Mouse (Mus musculus) yolk sac, embryonic 10.5 days (tissue): Measurements from ENCODE around the gene Creb3.
"Not testable (repeated sequence)": the region's sequence is repeated elsewhere in the genome, so short reads cannot be mapped to it uniquely, and the experiment has no call there.

Experiments
- DNase-seq: peaks from one replicate; pipeline ENCODE4 v3.0.0-alpha.2; 2017; ENCODE audit warnings: low spot score

Creb3 gene

DNA sequence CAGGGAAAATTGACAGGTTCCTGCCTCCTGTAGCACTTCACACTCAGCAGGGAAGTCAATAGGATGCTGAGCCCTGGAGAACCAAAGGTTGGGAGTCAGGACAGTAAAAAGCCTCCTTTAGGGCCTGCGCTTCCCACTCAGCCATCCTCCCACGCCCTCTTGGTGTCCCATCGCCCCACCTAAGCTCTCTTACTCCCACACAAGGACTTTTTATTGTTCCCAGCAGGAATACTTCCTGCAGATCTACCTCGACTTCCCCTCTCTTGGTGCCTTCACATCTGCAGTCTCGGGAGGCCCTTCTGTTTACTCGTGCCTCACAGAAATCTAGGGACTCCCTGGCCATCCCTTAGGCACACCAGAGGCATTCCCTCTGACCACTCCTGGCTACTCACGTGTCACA, 21.3 kb downstream of the Creb3 start:
- no peak for DNase-seq

DNA sequence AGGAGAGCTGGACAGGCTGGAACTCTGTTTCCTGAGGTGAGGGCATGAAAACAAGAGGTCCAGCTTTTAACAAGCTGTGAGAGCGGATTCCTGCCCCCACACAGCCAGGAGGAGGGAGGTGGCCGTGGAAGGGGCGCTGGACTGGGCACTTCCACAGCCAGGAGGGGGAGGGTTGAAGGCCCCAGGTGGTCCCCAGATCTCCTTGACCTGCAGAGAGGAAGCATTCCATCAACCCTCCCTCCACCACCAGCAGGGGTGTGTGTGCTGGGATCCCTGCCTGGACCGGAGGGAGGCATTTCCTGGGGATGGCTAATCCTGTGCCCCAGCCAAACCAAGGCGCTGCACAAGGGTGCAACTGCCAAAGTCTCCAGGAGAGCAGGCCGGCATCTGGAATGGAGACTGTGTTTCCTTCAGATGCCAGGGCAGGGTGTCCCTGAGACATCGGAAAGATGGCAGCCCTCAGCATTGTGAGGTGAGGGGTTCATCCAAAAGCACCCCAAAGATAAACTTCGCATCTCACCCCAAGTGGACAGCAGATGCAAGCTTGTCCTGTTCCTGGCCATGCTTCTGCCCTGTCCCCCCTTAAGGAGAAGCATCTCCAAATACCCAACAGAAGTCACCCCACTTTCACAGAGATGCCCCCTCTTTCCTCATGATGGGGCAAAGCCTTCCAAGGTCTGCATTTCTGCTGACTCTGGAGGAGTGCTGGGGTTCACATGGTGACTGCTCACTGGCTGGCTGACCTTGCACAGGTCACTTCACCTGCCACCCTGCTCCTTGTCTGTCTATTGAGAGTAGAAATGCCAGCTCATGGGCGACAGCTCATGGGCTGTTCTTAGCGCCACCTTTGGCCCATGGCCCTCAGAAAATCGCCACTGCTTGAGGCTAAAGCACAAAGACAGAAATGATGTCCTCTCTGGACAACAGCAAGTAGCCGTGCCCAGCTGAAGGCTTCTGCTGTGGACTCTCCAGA, 22.6 kb downstream of the Creb3 start, which contains the start of gene Msmp:
Gene Msmp (minus strand): TSS at position 51 of the 973 bp plus-strand sequence.
- DNase-seq: no peak

DNA sequence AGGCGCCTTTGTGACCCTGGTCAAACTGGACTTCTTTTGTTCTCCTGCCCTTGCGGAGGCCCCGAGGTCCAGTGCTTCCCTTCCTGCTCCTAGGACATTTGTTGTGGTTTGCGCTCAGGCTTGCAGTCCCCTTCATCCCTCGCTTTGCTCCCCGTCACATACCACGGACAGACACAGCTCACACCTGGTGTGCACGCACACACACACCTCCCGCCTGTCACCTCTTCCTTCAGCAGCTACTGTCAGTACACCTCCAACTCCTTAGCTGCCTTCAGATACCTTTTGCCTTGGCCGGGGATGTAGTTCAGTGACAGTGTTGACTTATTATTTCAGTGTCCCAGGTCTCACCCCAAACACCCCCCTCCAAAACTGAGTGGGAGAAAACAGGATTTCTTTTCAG, 23.6 kb downstream of the Creb3 start:
- DNase-seq: no peak

DNA sequence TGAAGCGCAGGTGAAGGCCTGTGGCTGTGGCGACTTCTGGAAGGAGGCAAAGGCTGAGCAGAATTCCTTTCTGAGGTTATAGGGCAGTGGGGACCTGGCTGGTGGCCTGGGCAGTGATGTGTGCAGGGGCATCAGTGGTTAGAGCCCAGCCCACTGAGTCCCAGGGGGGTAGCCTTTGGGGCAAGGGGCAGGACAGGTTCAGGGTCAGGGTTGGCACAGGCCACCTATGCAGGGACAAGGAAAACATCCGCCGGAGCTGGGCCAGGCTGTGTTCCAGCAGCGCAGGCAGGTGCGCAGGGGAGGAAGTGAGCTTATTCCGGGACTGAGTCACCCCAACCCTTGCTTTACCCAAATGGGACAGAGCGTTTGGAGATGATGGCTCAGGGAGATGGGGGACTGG, 24.3 kb downstream of the Creb3 start:
- DNase-seq: no peak

DNA sequence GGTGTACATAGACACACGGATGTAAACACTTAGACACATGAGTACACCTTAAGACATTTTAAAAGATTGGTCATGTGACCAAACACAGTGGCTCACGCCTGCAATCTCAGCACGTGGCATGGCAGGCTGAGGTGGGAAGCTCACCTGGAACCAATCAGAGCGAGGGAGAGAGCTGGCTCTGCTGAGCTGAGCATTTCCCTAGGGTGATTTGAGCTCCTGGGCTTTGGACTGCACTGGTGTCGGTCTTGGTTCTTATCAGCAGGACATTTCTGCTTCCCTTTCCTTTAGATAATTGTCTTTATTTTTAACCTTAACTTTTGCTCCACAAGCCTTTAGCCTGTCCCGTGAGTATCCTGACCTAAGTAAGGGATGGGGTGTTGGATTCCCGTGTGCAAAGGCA, 25.5 kb downstream of the Creb3 start:
- DNase-seq: no peak

DNA sequence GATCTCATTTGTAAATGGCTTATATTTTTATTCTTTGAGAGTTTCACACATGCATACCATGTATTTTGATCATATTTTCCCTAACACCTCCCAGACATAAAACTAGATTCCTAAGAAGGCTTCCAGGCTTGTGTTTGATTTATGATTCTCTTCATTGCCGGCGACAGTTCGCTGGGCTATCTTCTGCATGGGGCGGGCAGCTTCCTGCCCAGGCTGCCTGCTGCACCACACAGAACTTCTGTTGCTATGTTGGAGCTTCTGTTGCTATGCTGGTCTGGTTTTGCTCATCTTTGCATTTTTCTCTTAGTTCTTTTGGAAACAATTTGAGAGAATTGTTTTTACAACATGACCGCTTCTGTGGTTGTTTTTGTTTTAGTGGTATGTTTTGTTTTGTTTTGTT, 29.4 kb downstream of the Creb3 start:
- DNase-seq: no peak

DNA sequence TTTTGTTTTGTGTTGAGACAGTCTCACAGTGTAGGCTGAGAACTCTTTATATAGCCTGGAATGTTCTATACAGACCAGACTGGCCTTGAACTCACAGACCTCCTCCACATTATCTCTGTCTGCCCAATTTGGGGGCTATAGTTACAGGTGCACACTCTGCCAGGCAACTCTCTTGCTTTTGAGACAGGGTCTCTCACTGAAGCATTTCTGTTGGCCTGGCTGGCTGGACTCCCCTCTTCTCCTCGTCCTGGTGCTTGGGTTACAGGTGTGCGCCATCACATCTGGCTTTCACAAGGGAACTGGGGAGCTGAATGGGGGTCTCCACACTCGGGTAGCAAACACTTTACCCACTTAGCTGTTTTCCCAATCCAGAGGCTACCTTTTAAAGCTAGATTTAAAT, 29.8 kb downstream of the Creb3 start:
- DNase-seq: no peak

DNA sequence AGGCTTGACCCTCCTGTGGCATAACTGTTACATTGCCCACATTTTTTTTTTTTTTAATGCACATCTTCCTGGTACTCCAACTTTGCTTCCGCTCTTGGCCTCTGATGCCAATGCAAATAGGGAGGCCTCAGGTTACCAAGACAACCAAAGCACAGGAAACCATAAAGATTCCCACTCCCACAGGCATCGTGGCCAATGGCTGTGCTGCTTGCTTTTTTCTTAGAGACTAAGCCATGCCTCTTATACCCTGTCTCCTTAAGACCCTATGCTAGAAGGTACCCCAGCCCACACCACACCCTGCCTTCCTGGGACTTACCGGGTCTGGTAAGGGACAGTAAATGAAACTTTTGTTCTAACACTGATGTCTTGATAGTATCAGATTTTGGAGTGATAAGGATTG, 31.3 kb downstream of the Creb3 start:
- DNase-seq: no peak

DNA sequence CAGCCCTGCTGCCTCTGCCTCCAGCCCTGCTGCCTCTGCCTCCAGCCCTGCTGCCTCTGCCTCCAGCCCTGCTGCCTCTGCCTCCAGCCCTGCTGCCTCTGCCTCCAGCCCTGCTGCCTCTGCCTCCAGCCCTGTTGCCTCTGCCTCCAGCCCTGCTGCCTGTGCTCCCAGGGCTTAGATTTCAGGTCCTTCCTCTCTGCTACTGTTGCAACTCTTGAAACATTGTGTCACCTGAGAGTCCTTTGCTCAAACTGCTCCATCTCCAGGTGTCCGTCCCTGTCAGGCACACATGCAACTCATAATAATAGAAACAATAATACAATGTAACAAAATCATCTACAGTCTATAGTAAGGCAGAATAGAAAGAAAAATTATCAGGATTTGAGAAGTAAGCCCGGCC, 34.5 kb downstream of the Creb3 start:
- DNase-seq: not testable (repeated sequence)

DNA sequence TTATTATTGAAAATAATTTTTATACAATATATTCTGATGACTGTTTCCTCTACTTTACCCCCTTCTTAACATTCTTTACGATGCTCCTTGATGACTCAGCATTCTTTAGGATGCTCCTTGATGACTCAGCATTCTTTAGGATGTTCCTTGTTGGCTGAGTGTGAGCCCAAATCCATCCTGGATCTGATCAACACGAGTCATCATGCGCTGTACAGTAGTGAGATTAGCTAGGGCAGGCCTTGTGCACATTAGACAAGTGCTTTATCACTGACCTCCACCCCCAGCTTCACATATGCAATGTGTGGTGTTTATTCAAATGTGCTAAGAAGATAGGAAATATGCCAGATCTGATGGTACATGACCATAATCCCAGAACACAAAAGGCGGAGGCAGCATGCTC, 36.1 kb downstream of the Creb3 start:
- no peak for DNase-seq

DNA sequence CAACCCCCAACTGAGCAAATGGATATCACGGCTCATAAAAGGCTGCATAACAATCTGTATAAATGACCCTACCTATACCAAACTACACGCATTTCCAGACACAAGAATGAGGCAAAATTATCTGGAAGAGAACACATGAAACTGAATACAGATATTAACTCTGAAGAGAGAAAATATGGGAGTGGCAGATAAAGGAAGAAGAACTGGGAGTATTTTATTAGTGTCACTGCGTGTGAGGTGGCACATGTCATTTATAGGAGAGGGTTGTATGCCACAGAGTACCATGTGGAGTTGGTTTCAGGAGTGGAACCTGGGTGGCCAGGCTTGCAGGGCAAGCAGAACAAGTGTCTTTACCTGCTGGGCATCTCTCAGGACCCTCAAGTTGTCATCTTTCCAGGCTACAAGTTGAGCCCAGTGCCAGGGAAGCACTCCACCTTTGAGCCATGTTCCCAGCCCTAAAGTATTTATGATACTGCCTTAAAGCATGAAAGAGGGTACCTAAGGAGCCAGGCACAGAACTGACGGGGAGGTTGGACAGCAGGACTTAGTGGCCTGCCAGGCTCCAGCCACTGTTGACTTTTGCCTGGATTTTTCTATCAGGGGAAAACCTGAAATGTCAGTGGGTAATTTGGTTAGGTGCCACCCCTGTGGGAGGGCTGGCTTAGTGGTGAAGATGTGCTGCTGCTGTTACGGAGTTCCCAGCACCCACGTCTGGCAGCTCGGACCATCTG, 36.7 kb downstream of the Creb3 start:
- DNase-seq: no peak

DNA sequence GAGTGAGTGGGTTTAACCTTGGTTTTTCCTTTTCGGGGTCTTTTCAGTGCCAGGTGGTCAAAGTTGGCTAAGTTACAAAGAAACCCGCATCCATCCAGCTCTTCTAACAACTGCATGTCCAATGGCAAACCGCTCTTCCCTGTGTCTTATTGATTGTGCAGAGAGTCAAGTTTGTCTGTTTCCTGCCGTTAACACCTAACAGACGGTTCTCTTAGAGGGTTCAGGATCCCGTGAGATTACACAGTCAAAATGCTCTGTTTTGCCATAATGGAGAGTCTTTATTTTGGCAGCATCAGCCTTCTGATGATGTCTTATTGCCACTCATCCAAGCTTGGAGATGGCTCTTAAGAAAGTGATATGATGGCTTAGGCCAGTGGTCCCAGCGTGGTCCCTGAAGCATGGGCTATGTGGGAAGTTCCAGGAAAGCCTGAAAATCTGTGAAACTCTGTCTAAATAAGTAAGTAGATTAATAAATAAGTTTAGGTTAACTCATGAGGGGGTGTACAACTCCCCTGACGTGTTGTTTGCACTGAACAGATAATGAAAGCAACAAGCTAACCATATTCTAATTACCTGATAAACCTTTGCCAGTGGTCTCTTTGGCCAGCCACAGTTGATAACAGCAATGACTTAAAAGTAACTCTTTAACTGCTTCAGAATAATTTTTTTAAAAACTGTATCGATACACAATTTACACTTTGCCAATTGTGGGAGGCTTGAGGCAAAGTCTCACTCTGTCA, 38.2 kb downstream of the Creb3 start:
- no peak for DNase-seq

DNA sequence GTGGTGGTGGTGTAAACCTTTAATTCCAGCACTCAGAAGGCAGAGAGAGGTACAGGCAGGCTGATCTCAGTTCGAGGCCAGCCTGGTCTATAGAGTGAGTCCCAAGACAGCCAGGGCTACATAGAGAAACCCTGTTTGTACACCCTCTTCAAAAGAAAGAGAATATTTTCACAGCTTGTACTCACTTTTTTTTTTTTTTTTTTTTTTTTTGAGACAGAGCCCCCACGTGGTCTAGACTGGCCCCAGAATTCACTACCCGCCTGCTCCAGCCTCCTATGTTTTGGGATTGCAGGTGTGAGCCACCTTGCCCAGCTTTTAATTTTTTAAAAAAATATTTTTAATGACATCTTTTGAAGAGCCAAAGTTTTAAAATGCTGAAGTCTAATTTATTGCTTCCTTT, 42.0 kb downstream of the Creb3 start:
- no peak for DNase-seq

DNA sequence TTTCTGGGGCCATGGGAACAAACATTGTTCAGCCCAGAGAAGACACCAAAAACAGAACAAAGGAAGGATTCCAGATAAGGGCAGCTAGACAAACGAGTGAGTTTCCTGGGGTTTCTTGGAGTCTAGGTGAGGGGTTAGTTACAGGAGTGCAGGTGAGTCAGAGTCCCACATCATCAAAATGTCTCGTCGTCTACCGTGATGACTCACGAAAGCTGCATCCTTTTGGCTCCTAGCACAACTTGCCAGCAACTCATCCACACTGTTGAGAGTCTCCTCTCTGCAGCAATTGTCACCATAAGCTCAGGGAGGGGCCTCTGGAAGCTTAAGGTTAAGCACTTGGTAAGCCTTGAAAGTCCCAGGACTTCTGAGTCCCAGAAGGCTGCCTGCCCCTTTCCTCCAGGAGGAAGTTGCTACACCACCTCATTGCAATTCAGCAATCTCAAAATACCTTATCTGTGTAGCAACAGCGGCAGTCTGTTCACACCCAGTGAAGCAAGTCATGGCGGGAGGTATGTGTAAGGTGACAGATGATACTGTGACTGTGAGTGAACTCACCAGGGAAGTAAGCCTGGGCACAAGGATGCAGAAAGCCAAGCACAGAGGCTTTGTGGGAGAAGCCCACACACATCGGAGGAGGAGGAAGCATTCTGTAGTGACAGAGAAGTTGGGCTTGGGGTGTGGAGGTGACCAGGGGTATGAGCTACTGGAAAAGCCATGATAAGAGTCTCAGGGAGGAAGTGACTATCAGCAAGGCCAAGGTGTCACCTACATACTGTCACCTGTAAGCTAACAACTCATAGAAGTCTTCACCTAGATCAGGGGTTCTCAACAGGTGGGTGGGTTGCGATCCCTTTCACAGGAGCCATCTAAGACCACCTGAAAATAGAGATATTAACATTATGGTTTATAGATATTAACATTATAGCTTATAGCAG, 42.9 kb downstream of the Creb3 start:
- no peak for DNase-seq

DNA sequence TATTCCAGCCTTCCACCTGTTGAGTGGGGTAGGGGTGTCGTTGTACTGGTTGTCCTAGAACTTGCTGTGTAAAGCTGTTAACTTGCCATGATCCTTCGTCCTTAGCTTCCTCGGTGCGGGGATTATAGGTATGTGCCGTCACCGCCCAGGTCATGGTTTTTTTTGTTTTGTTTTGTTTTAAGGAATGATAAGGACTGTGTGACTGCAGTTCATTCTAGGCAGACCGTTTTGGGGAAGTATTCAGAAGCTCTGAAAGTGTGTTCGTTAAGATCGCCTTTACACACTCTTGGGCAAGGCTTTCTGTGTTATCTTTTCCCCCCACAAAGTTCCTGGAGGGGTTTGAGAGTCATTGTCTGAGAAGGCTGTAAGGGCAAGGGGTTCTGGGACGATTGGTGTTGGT, 50.4 kb downstream of the Creb3 start:
- DNase-seq: no peak

DNA sequence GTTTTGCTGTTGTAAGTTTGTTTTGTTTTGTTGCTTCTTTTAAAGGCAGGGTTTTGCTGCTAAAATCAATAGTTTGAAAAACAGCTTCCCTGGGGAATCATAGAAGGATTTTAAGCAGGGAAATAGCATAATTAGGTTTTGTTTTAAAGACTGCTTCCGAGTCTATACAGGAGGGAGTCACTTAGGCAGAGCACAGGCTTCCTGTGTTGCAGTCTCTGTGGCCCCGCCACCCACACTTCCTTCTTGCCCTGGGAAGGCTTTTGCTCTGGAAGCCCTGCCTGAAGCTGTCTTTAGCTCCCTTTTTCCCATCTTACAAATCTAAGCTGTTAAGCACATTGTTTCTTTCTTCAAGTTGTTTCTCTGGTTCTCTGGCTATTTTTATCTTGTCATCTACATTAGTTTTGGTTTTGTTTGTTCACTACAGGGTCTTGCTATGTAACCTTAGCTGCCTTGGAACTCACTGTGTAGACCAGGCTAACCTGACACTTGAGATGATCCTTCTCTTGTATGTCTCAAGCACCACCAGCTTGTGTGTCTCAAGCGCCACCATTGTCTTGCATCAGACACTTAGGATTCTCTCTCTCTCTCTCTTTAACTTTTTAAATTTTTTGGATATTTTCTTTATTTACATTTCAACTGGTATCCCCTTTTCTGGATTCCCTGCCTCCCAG, 51.1 kb downstream of the Creb3 start:
- DNase-seq: no peak
